Mouse (Mus musculus) liver, postnatal 0 days (tissue): ENCODE results near the gene Hmga1.

Experiments used
- CTCF ChIP-seq: sonication (generic); IDR thresholded peaks from 2 replicates; pipeline ENCODE4 v1.5.1; 2016; ENCODE audit warnings: antibody characterized with exemption, low read depth
- EP300 ChIP-seq: IDR thresholded peaks from 2 replicates; pipeline ENCODE4 v1.6.1; 2016; ENCODE audit warnings: antibody characterized with exemption, low read depth, mild to moderate bottlenecking

GRCm38 (mm10) chr17:27547253-27547868 is 8.9 kb upstream of the Hmga1 start:
- TF ChIP-seq CTCF (no peak), EP300 (no peak)
